Mouse (Mus musculus) liver, embryonic 12.5 days (tissue): ENCODE data around the gene Nphs1. TPM values are rescaled to one million over a fixed set of nuclear protein-coding genes. Genes with fewer than 3 reads are reported as not detected.
"Not testable (repeated sequence)": the region's sequence is repeated elsewhere in the genome, so short reads cannot be mapped to it uniquely, and the experiment has no call there.

Source experiments
- ATAC-seq: fragments of 200-750 bp; cut with Nextera tagmentation; 2 replicates; pipeline ENCODE4 v1.8.0; 2017; ENCODE audit warnings: moderate number of reproducible peaks, mild to moderate bottlenecking, moderate library complexity
- H3K27ac ChIP-seq: fragments of 300-500 bp; sonication (generic); 2 replicates; pipeline ENCODE4 v1.5.1; 2016; ENCODE audit warnings: mild to moderate bottlenecking
- H3K27me3 ChIP-seq: fragments of 300-500 bp; sonication (generic); replicated peaks from 2 replicates; pipeline ENCODE4 v1.6.1; 2016; ENCODE audit warnings: mild to moderate bottlenecking, moderate library complexity
- H3K36me3 ChIP-seq: fragments of 300-500 bp; sonication (generic); 2 replicates; pipeline ENCODE4 v1.6.1; 2016; ENCODE audit warnings: mild to moderate bottlenecking, moderate library complexity
- H3K4me1 ChIP-seq: fragments of 300-500 bp; sonication (generic); 2 replicates; pipeline ENCODE4 v1.6.1; 2016
- H3K4me2 ChIP-seq: fragments of 300-500 bp; sonication (generic); 2 replicates; pipeline ENCODE4 v1.6.1; 2016; ENCODE audit warnings: mild to moderate bottlenecking, moderate library complexity
- H3K4me3 ChIP-seq: fragments of 300-500 bp; sonication (generic); 2 replicates; pipeline ENCODE4 v1.5.1; 2016; ENCODE audit warnings: mild to moderate bottlenecking, moderate library complexity
- H3K9ac ChIP-seq: fragments of 300-500 bp; sonication (generic); 2 replicates; pipeline ENCODE4 v1.6.1; 2016; ENCODE audit warnings: mild to moderate bottlenecking, moderate library complexity
- H3K9me3 ChIP-seq: fragments of 300-500 bp; sonication (generic); replicated peaks from 2 replicates; pipeline ENCODE4 v1.6.1; 2016; ENCODE audit warnings: mild to moderate bottlenecking, moderate library complexity
- WGBS: fragments of 180-500 bp; shearing (Covaris S2); methylation state at CpG from one replicate; pipeline ENCODE4 v1.1.7; 2016; ENCODE audit not compliant: insufficient replicate concordance; 5-methylcytosine and 5-hydroxymethylcytosine counted together
- polyA plus RNA-seq: library from polyadenylated mRNA; unstranded; fragments of >200 nt; fragmentation: Nextera tagmentation; extraction: Ambion mirVana; gene quantifications from 2 replicates; pipeline ENCODE4 v1.2.1, GENCODE M21; 2016

Gene Nphs1
- polyA plus RNA-seq, 1 experiment from 2014 or later, result 0.18 TPM

DNA sequence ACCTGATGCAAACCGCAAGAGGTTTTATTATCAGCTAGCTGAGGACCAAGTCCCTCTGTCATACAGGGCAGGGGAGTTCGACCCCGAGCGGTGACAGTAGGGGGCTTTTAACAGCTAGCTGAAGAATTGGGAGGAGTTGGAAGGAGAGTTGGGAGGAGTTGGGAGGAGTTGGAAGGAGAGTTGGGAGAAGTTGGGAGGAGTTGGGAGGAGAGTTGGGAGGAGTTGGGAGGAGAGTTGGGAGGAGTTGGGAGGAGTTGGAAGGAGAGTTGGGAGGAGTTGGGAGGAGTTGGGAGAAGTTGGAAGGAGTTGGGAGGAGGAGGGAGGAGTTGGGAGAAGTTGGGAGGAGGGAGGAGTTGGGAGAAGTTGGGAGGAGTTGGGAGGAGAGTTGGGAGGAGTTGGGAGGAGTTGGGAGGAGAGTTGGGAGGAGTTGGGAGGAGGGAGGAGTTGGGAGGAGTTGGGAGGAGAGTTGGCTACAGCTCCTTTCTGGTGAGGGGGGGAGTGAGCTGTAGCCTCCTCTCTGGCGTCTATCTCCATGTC, 37.5 kb downstream of the Nphs1 start:
- ATAC-seq, H3K9ac ChIP-seq, H3K36me3 ChIP-seq, H3K4me3 ChIP-seq, H3K9me3 ChIP-seq, H3K27ac ChIP-seq, H3K4me1 ChIP-seq: not testable (repeated sequence)
- peak overlapping the region; percentile 45; the same call in 1 of the 2 replicates for H3K4me2 ChIP-seq
- WGBS, result 43% methylated on average over 5 of the region's 5 CpGs
- peaks cover 13% of the 10 kb centered on the region; the same call in 1 of the 2 replicates for H3K27me3 ChIP-seq

DNA sequence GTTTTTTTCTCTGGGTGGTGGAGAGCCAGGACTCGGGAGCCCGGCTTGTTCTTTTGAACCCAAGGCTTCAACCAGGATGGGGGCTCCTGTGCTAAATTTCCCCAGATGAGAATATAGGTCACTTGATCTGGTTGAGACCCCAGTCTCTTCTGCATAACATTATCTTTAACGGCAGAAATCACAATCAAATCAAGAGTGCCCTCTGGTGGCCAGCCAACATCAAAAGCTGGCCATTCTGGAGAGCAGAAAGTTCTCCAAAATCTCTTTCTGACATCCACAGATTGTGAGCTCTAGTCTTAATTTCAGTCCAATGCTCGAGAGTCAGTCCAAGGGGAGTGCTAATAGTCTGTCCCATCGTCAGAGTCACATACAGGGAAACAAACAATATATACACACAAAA, 43.0 kb downstream of the Nphs1 start:
- ATAC-seq, H3K4me1 ChIP-seq, H3K4me2 ChIP-seq, H3K36me3 ChIP-seq, H3K27me3 ChIP-seq, H3K27ac ChIP-seq, H3K4me3 ChIP-seq, H3K9ac ChIP-seq, H3K9me3 ChIP-seq: not testable (repeated sequence)
- WGBS, result 56% methylated on average over 5 of the region's 5 CpGs

DNA sequence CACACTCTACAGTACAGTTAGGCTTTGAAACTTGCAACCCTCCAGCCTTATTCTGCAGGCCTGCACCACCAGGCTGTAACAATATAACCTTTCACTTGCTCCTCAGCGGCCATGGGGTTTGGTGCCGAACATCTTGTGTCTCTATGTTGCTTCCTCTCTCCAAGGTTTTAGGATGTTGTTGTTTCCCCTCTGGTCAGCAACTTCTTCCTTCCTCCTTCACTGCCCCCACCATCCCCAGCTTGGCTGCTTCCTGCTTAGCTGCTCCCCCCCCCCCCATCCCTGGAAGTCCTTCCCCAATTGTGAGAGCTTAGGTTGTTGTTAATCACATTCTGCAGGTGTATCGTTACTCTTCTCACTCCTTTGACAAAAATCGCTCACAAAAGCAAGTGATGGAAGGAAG, 49.9 kb downstream of the Nphs1 start:
- H3K27ac ChIP-seq, result no peak overlapping the region
- H3K9ac ChIP-seq, result no peak overlapping the region
- no peaks in the 10 kb centered on the region for H3K9me3 ChIP-seq
- H3K4me3 ChIP-seq, result no peak overlapping the region
- no peak for ATAC-seq
- WGBS, result 34% methylated on average over 4 of the region's 4 CpGs
- no peaks in the 10 kb centered on the region for H3K36me3 ChIP-seq
- no peaks in the 10 kb centered on the region for H3K27me3 ChIP-seq
- H3K4me1 ChIP-seq, result no peaks in the 10 kb centered on the region
- no peak overlapping the region for H3K4me2 ChIP-seq

- H3K27me3 ChIP-seq, result 0 out of 2 replicates have a peak, but pooled peaks cover 8% of the 10 kb centered on the region
- no peak overlapping the region for H3K4me3 ChIP-seq
- 53% methylated on average over 24 of the region's 24 CpGs for WGBS
- no peaks in the 10 kb centered on the region for H3K36me3 ChIP-seq
- no peak overlapping the region for H3K27ac ChIP-seq
- no peaks in the 10 kb centered on the region for H3K4me1 ChIP-seq
- no peak overlapping the region for H3K4me2 ChIP-seq
- no peaks in the 10 kb centered on the region for H3K9me3 ChIP-seq
- no peak for ATAC-seq
- H3K9ac ChIP-seq, result no peak overlapping the region
Observed at GRCm38 (mm10) chr7:30515003-30515760, 57.1 kb downstream of the Nphs1 start.

DNA sequence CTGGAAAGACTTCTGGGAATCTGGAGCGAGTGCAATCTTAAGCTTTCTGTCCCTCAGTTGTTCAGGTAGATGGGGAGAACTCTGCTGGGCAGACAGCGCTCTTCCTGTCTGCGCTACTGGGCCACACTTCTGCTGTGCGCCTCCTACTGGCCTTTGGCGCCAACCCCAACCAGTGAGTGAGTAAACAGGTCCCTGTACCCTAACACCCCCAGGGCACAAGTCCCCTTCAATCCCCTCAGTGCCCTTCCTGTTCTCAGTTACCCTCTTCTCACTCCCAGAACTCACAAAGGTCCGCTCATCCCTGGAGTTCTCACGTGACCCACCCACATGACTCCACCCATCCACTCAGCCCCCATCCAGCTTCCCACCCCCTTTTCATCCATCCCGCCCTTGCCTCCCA, 60.2 kb downstream of the Nphs1 start:
- Histone ChIP-seq H3K36me3 (peaks cover 2% of the 10 kb centered on the region), H3K9ac (no peak overlapping the region), H3K9me3 (no peaks in the 10 kb centered on the region), H3K4me3 (no peak overlapping the region), H3K27me3 (0 out of 2 replicates have a peak, but pooled peaks cover 7% of the 10 kb centered on the region), H3K4me2 (no peak overlapping the region), H3K4me1 (no peaks in the 10 kb centered on the region), H3K27ac (no peak overlapping the region)
- no peak for ATAC-seq
- WGBS, result 35% methylated on average over 8 of the region's 8 CpGs

- no peak overlapping the region for H3K27ac ChIP-seq
Observed at GRCm38 (mm10) chr7:30520396-30520795, 62.3 kb downstream of the Nphs1 start.

GRCm38 (mm10) chr7:30520856-30521255, 62.7 kb downstream of the Nphs1 start:
- Histone ChIP-seq H3K4me2 (no peak overlapping the region), H3K9ac (no peak overlapping the region), H3K9me3 (no peaks in the 10 kb centered on the region), H3K27me3 (0 out of 2 replicates have a peak, but pooled peaks cover 3% of the 10 kb centered on the region), H3K27ac (no peak overlapping the region), H3K4me3 (no peak overlapping the region), H3K36me3 (peaks cover 26% of the 10 kb centered on the region), H3K4me1 (0 out of 2 replicates have a peak, but pooled peaks cover under 1% of the 10 kb centered on the region)
- WGBS, result 72% methylated on average over 5 of the region's 5 CpGs
- no peak for ATAC-seq

More at GRCm38 (mm10) chr7:30520396-30520795, 62.3 kb downstream of the Nphs1 start:
- WGBS, result 57% methylated on average over 4 of the region's 4 CpGs
- Histone ChIP-seq H3K4me3 (no peak overlapping the region), H3K9ac (no peak overlapping the region), H3K27me3 (0 out of 2 replicates have a peak, but pooled peaks cover 3% of the 10 kb centered on the region), H3K4me1 (no peaks in the 10 kb centered on the region), H3K36me3 (peaks cover 21% of the 10 kb centered on the region), H3K4me2 (no peak overlapping the region), H3K9me3 (no peaks in the 10 kb centered on the region)
- no peak for ATAC-seq

DNA sequence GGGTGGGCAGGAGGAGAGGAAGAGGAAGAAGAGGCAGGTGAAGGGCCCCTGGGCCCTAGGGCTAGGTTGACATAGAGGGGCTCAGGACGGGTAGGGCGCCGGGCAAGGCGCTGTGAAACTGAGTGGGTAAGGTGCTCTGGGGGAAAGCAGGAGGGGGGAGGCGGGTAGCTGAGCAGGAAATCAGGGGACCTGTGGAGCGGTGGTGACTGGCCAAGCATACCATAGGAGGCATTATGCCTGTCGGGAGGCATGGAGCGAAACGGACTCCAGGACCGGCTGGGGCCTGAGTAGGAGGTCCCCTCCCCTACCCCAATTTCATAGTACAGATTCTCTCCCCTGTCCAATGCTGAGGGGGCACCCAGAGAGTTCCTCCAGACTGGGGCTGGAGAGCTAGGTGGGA, 64.8 kb downstream of the Nphs1 start:
- H3K27me3 ChIP-seq, result 0 out of 2 replicates have a peak, but pooled peaks cover 3% of the 10 kb centered on the region
- H3K27ac ChIP-seq, result no peak overlapping the region
- ATAC-seq, result no peak
- H3K4me2 ChIP-seq, result no peak overlapping the region
- H3K4me1 ChIP-seq, result peaks cover 6% of the 10 kb centered on the region; the same call in 1 of the 2 replicates
- WGBS, result 85% methylated on average over 10 of the region's 10 CpGs
- no peak overlapping the region for H3K9ac ChIP-seq
- H3K4me3 ChIP-seq, result no peak overlapping the region
- H3K9me3 ChIP-seq, result no peaks in the 10 kb centered on the region
- peaks cover 46% of the 10 kb centered on the region for H3K36me3 ChIP-seq

DNA sequence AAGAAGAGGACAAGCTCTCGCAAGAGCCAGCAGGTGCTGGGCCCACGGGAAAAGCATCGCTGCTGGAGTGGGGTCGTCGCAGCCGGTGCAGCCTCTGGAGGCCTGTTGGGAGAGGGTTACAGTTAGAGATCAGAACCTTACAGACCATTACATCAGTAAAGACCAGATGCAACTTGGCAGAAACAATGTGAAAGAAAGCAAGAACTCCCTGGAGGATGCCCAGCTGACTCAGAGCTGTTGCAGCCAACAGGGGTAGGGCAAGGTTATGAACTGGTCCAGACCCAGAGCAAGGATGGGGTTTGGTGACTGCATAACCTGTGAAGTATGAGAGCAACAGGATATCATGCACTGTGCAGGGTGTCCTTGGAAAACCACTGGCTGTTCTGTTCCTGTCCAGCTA, 66.4 kb downstream of the Nphs1 start:
- Histone ChIP-seq H3K27me3 (0 out of 2 replicates have a peak, but pooled peaks cover 3% of the 10 kb centered on the region), H3K9ac (no peak overlapping the region), H3K4me3 (no peak overlapping the region), H3K4me2 (no peak overlapping the region), H3K9me3 (no peaks in the 10 kb centered on the region), H3K4me1 (peaks cover 6% of the 10 kb centered on the region; the same call in 1 of the 2 replicates), H3K36me3 (peaks cover 62% of the 10 kb centered on the region), H3K27ac (no peak overlapping the region)
- 80% methylated on average over 6 of the region's 6 CpGs for WGBS
- no peak for ATAC-seq

DNA sequence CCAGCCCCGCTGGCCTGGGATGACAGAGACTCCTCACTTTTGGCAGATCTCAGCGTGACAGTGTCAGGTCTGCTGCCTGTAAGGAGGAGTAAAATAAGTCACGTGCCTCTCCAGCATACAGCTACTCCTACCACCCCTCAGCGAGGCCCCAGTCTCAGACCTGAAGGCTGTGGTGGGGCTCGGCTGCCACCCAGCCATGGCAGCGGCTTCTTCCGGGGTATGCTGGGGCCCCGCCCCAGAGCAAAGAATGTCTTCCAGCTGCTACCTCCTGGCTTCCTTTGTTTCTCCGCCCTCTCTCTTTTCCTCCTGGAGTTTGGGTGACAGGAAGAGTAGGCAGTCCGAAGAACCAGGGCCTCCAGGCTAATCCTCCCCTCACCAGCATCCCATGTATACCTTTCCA, 67.8 kb downstream of the Nphs1 start:
- 48% methylated on average over 10 of the region's 10 CpGs for WGBS
- Histone ChIP-seq H3K4me2 (no peak overlapping the region), H3K9me3 (no peaks in the 10 kb centered on the region), H3K36me3 (peaks cover 77% of the 10 kb centered on the region), H3K4me3 (no peak overlapping the region), H3K4me1 (peaks cover 6% of the 10 kb centered on the region; the same call in 1 of the 2 replicates), H3K9ac (no peak overlapping the region), H3K27ac (no peak overlapping the region), H3K27me3 (no peaks in the 10 kb centered on the region)
- ATAC-seq, result no peak

- 54% methylated on average over 17 of the region's 17 CpGs for WGBS
- no peak for ATAC-seq
- Histone ChIP-seq H3K4me2 (no peak overlapping the region; the same call in 1 of the 2 replicates), H3K27ac (no peak overlapping the region), H3K4me3 (no peak overlapping the region), H3K9me3 (no peaks in the 10 kb centered on the region), H3K36me3 (peaks cover 81% of the 10 kb centered on the region), H3K4me1 (peaks cover 10% of the 10 kb centered on the region), H3K27me3 (no peaks in the 10 kb centered on the region), H3K9ac (no peak overlapping the region)
Observed at GRCm38 (mm10) chr7:30526399-30526798, 68.3 kb downstream of the Nphs1 start.

DNA sequence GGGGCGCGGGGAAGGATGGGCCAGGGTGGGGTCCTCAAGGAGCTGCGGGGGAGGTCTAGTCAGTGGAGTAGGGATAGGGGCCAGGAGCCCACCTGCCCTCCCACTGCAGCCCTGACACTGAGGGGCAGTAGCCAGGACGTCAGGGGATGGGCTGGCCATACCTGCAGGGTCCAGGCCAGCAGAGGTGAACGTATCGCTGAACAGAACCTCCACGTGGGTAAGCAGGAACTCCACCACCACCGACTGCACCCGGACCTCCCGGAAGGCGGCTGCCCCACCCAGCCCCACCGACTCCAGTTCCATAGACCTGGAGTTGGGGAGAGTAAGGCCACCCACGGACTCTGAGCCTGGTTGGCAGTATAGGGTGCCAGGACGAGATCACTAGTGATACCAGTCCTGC, 68.9 kb downstream of the Nphs1 start:
- Histone ChIP-seq H3K27ac (no peak overlapping the region), H3K9me3 (no peaks in the 10 kb centered on the region), H3K4me2 (no peak overlapping the region), H3K36me3 (peaks cover 87% of the 10 kb centered on the region), H3K4me1 (peaks cover 16% of the 10 kb centered on the region), H3K4me3 (no peak overlapping the region), H3K27me3 (no peaks in the 10 kb centered on the region), H3K9ac (no peak overlapping the region)
- 78% methylated on average over 14 of the region's 14 CpGs for WGBS
- no peak for ATAC-seq
